8 mouse cellular contexts compared by ENCODE assay signal in the genomic region with DNA sequence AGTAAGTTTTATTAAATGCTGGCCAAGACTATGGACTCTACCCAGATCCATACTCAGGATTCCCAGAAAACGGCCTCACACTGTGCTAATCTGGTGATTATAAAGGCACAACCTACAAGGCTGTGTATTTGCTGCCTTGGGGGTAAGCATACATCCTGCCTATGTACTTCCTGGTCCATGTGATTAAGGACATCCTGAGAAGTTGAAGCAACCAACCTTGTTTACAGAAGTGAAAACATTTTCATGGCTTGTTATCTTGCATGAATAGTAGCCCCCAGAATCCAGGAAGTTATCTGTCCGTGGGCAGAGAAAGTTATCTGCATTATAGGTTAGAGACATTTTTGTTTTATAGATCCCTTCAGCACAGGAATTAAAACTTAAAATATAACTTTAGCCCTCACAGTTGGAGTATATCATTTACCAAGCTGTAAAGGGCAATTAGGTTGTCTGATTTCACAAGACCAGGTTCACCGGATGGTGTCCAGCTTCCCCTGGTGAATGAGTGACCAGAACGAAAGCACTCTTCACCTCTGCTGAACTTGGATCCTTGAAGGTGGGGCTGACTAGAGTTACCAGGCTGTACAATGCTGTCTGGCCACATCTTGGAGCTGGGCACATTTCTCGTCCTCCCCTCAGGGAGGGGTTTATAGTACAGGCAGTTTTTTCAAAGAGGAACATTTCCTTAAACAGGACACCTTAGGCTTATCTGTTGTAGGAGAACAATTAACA.
DNase-seq lines count a peak whose midpoint lies in the region; ATAC-seq and TF ChIP-seq lines count a peak whose summit lies in the region.

No protein-coding gene starts in this region.

- peak overlapping the region; percentile 96 for H3K27ac ChIP-seq in spleen, adult 2 months (ENCODE audit: insufficient read depth, low read length)
- H3K27ac ChIP-seq in kidney, adult 2 months (ENCODE audit: insufficient read depth, low read depth, low read length) = peak overlapping the region; percentile 95
- peak overlapping the region; percentile 73 for H3K27ac ChIP-seq in liver, embryonic 15.5 days (replicated peaks)
- H3K27ac ChIP-seq in limb, embryonic 10.5 days = no peak overlapping the region
- no peak overlapping the region for H3K27ac ChIP-seq in midbrain, embryonic 10.5 days (replicated peaks)

- no peak overlapping the region for H3K9ac ChIP-seq in liver, embryonic 15.5 days

- H3K9me3 ChIP-seq in liver, embryonic 15.5 days (replicated peaks) = no peaks in the 10 kb centered on the region
- H3K9me3 ChIP-seq in limb, embryonic 10.5 days (replicated peaks) = no peaks in the 10 kb centered on the region
- no peaks in the 10 kb centered on the region for H3K9me3 ChIP-seq in midbrain, embryonic 10.5 days (replicated peaks)

- peak; percentile 67 for ATAC-seq in liver, embryonic 15.5 days (ENCODE audit: insufficient read depth)
- no peak for ATAC-seq in cerebellum, adult (ENCODE audit: insufficient number of reproducible peaks, low FRiP score, low TSS enrichment)

- 0 out of 2 replicates have a peak overlapping the region, but pooled peaks have one; percentile 4 for H3K4me2 ChIP-seq in liver, embryonic 15.5 days

- H3K4me1 ChIP-seq in spleen, adult 2 months (ENCODE audit: control insufficient read depth, insufficient read depth, insufficient read length) = peaks cover 32% of the 10 kb centered on the region
- peaks cover 23% of the 10 kb centered on the region for H3K4me1 ChIP-seq in kidney, adult 2 months (ENCODE audit: control insufficient read depth, insufficient read depth, low read length)
- H3K4me1 ChIP-seq in liver, embryonic 15.5 days (replicated peaks) = peaks cover 37% of the 10 kb centered on the region
- peaks cover under 1% of the 10 kb centered on the region; the same call in 1 of the 2 replicates for H3K4me1 ChIP-seq in limb, embryonic 10.5 days
- H3K4me1 ChIP-seq in midbrain, embryonic 10.5 days = no peaks in the 10 kb centered on the region

- TF ChIP-seq POLR2A in spleen, adult 2 months (IDR thresholded peaks at IDR 0.05; ENCODE audit: low read depth, low read length) = no peak
- TF ChIP-seq POLR2A in kidney, adult 2 months (IDR thresholded peaks at IDR 0.05; ENCODE audit: low read depth, low read length) = no peak

- 62% methylated on average over 5 of the region's 5 CpGs for WGBS in spleen, adult 2 months
- WGBS in kidney, adult 2 months = 31% methylated on average over 5 of the region's 5 CpGs
- WGBS in liver, embryonic 15.5 days (ENCODE audit: insufficient replicate concordance) = 48% methylated on average over 5 of the region's 5 CpGs
- 78% methylated on average over 5 of the region's 5 CpGs for WGBS in limb, embryonic 10.5 days
- 84% methylated on average over 5 of the region's 5 CpGs for WGBS in midbrain, embryonic 10.5 days

- H3K4me3 ChIP-seq in spleen, adult 2 months (ENCODE audit: extremely low read depth, insufficient read depth, insufficient read length) = no peak overlapping the region
- H3K4me3 ChIP-seq in kidney, adult 2 months (ENCODE audit: insufficient read depth, low read depth, low read length) = no peak overlapping the region
- H3K4me3 ChIP-seq in liver, embryonic 15.5 days (replicated peaks) = no peak overlapping the region
- no peak overlapping the region for H3K4me3 ChIP-seq in limb, embryonic 10.5 days
- H3K4me3 ChIP-seq in midbrain, embryonic 10.5 days = no peak overlapping the region

- H3K27me3 ChIP-seq in spleen, adult 2 months (ENCODE audit: control insufficient read depth, insufficient read depth, low read length) = no peaks in the 10 kb centered on the region
- no peaks in the 10 kb centered on the region for H3K27me3 ChIP-seq in kidney, adult 2 months (replicated peaks; ENCODE audit: control insufficient read depth, insufficient read depth, low read length)
- no peaks in the 10 kb centered on the region for H3K27me3 ChIP-seq in liver, embryonic 15.5 days
- no peaks in the 10 kb centered on the region for H3K27me3 ChIP-seq in limb, embryonic 10.5 days (ENCODE audit: low read depth, poor library complexity, severe bottlenecking)
- no peaks in the 10 kb centered on the region for H3K27me3 ChIP-seq in midbrain, embryonic 10.5 days (ENCODE audit: low read depth, poor library complexity, severe bottlenecking)

- peak in 1 of 2 experiments; percentile 39 for DNase-seq in spleen, adult 2 months (ENCODE audit: low read depth in 1 of 2, low spot score in 2 of 2)
- DNase-seq in spleen, postnatal 10 days (ENCODE audit: low spot score in 2 of 2) = no peak
- DNase-seq in kidney, adult 2 months = peak; percentile 95
- no peak for DNase-seq in limb, embryonic 10.5 days (ENCODE audit: low spot score)
- no peak for DNase-seq in midbrain, embryonic 10.5 days (ENCODE audit: low spot score)
- DNase-seq in embryo, embryonic 10.5 days (ENCODE audit: low spot score) = no peak

- TF ChIP-seq CTCF in spleen, adult 2 months (IDR thresholded peaks at IDR 0.05; ENCODE audit: extremely low read depth, insufficient read depth, insufficient read length, insufficient replicate concordance) = no peak
- TF ChIP-seq CTCF in kidney, adult 2 months (conservative IDR thresholded peaks at IDR 0.05; ENCODE audit: insufficient read depth, insufficient read length, low read depth, low read length) = no peak

- no peaks in the 10 kb centered on the region for H3K36me3 ChIP-seq in spleen, adult 2 months (ENCODE audit: control insufficient read depth, insufficient read depth, low read length)
- no peaks in the 10 kb centered on the region for H3K36me3 ChIP-seq in kidney, adult 2 months (ENCODE audit: control insufficient read depth, insufficient read depth, low read length)
- no peaks in the 10 kb centered on the region for H3K36me3 ChIP-seq in liver, embryonic 15.5 days (replicated peaks)
- H3K36me3 ChIP-seq in limb, embryonic 10.5 days = no peaks in the 10 kb centered on the region
- H3K36me3 ChIP-seq in midbrain, embryonic 10.5 days = no peaks in the 10 kb centered on the region

Comparison
In these comparisons a context has a peak if more than half of its experiments do, and no peak if none do; other contexts are left out.
1. H3K27ac ChIP-seq: peak in spleen, adult 2 months (single experiment), kidney, adult 2 months (single experiment) and liver, embryonic 15.5 days (single experiment); none in limb, embryonic 10.5 days (single experiment) and midbrain, embryonic 10.5 days (single experiment).